Mouse (Mus musculus) neural tube, embryonic 11.5 days (tissue): ENCODE measurements around the gene Cachd1. TPM values are rescaled to one million over a fixed set of nuclear protein-coding genes. Genes with fewer than 3 reads are reported as not detected.

Experiments used
- ATAC-seq: fragments of 200-750 bp; cut with Nextera tagmentation; 2 replicates; pipeline ENCODE4 v1.8.0; 2017; ENCODE audit warnings: moderate number of reproducible peaks, mild to moderate bottlenecking, moderate TSS enrichment, moderate library complexity; ENCODE audit not compliant: insufficient read depth, low FRiP score, low TSS enrichment
- DNase-seq: peaks from one replicate; pipeline ENCODE4 v3.0.0-alpha.2; 2015; ENCODE audit warnings: low spot score
- H3K27ac ChIP-seq: fragments of 300-500 bp; sonication (generic); 2 replicates; pipeline ENCODE4 v1.5.1; 2014; ENCODE audit warnings: low read depth, mild to moderate bottlenecking, low read length
- H3K27me3 ChIP-seq: fragments of 300-500 bp; sonication (generic); 2 replicates; pipeline ENCODE4 v1.6.1; 2014; ENCODE audit warnings: mild to moderate bottlenecking, low read length, mixed read lengths; ENCODE audit not compliant: control insufficient read depth, insufficient read depth
- H3K36me3 ChIP-seq: fragments of 300-500 bp; sonication (generic); 2 replicates; pipeline ENCODE4 v1.6.1; 2014; ENCODE audit warnings: mild to moderate bottlenecking, low read length, moderate library complexity, mixed read lengths; ENCODE audit not compliant: control insufficient read depth, insufficient read depth
- H3K4me1 ChIP-seq: fragments of 300-500 bp; sonication (generic); 2 replicates; pipeline ENCODE4 v1.6.1; 2014; ENCODE audit warnings: low read length, mixed read lengths; ENCODE audit not compliant: control insufficient read depth, insufficient read depth
- H3K4me2 ChIP-seq: fragments of 300-500 bp; sonication (generic); 2 replicates; pipeline ENCODE4 v1.6.1; 2014; ENCODE audit warnings: low read depth, mild to moderate bottlenecking, moderate library complexity
- H3K4me3 ChIP-seq: fragments of 300-500 bp; sonication (generic); 2 replicates; pipeline ENCODE4 v1.5.1; 2014; ENCODE audit warnings: low read depth, low read length
- H3K9ac ChIP-seq: fragments of 300-500 bp; sonication (generic); 2 replicates; pipeline ENCODE4 v1.6.1; 2014; ENCODE audit warnings: mild to moderate bottlenecking, low read length
- H3K9me3 ChIP-seq: fragments of 300-500 bp; sonication (generic); 2 replicates; pipeline ENCODE4 v1.6.1; 2016; ENCODE audit warnings: low read length; ENCODE audit not compliant: control insufficient read depth
- WGBS: fragments of 180-500 bp; shearing (Covaris S2); extraction: QIAGEN DNeasy Blood & Tissue Kit; methylation state at CpG from one replicate; pipeline ENCODE4 v1.1.7; 2014; 5-methylcytosine and 5-hydroxymethylcytosine counted together
- polyA plus RNA-seq: library from polyadenylated mRNA; unstranded; fragments of >200 nt; fragmentation: Nextera tagmentation; extraction: Ambion mirVana; gene quantifications from 2 replicates; pipeline ENCODE4 v1.2.1, GENCODE M21; 2014

Cachd1 gene
- polyA plus RNA-seq, 1 experiment from 2014 or later, result 32.6 TPM

DNA sequence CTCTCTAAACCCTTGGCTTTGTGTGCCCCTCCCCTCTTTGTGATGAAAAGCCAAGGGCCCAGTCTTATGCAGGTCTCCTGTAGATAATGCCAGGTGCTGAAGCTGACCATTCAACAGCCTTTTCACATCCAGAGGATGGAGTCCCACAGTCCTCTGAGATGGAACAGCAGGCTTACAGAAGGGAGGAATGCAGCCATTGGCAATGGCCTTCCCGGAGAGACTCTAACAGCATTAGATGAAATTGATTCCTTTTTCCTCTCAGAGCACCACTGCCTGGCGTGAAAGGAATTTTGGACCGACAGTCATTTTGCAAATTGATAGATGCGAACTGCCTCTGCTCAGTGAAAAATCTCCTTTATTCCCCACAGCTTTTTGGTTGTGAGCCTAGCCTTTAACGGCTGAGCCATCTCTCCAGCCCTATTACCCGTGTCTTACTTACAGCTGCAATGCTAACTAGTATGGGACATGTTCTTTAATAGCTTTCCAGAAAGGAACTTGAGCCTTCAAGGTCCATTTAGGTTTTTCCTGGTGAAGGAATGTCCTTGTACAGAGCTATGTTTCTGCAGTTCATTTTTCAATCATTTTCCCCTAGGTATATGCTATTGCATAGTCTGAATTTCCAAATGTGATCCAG, 18.1 kb upstream of the Cachd1 start:
- no peak overlapping the region for H3K27ac ChIP-seq
- WGBS, result 79% methylated on average over 6 of the region's 6 CpGs
- H3K4me1 ChIP-seq, result no peaks in the 10 kb centered on the region
- ATAC-seq (no peak), DNase-seq (no peak)
- no peak overlapping the region for H3K9ac ChIP-seq
- H3K36me3 ChIP-seq, result no peaks in the 10 kb centered on the region
- no peaks in the 10 kb centered on the region for H3K27me3 ChIP-seq
- H3K9me3 ChIP-seq, result no peaks in the 10 kb centered on the region
- no peak overlapping the region for H3K4me2 ChIP-seq
- H3K4me3 ChIP-seq, result no peak overlapping the region

DNA sequence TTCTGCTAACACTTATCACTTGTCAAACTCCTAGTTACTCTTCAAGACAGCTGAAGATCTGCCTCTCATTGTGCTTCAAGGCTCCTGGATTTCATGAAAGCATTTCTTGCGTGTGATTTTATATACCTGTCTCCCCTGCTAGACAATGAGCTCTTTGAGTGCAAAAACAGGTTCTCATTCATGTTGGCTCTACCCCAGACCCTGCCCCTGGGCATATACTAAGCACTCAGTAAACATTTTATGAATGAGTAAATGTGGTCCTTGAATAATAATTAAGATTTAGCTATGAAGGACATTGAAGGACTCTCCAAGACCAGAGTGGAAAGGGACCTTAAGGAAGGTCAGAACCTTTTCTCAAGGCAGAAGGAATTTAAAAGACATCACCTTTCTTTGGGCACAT, 16.9 kb upstream of the Cachd1 start:
- no peaks in the 10 kb centered on the region for H3K27me3 ChIP-seq
- H3K4me3 ChIP-seq, result no peak overlapping the region
- no peaks in the 10 kb centered on the region for H3K9me3 ChIP-seq
- WGBS, result 89% methylated on average over 1 of the region's 1 CpGs
- H3K4me1 ChIP-seq, result no peaks in the 10 kb centered on the region
- no peak overlapping the region for H3K4me2 ChIP-seq
- no peak for ATAC-seq
- no peak overlapping the region for H3K9ac ChIP-seq
- no peak for DNase-seq
- H3K36me3 ChIP-seq, result no peaks in the 10 kb centered on the region
- no peak overlapping the region for H3K27ac ChIP-seq

DNA sequence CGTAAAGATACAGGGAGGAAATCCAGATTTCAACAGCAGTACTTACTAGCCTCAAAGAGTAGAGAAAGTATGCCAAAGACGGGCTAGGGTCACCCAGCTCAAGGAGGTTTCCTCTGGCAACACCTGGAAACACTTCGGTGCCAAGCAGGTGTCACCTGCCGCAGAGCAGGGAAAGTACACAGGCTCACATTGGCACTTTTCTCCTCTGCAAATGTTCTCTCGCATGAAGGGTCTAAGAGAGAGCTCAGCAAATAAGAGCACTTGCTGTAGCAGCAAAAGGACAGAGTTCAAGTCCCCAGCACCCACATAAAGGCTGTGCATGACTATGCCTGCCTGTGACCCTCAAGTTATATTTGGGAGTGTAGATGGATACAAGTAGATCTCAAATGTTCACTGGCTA, 16.1 kb upstream of the Cachd1 start:
- ATAC-seq (no peak), DNase-seq (no peak)
- Histone ChIP-seq H3K4me2 (no peak overlapping the region), H3K9me3 (no peaks in the 10 kb centered on the region), H3K27ac (no peak overlapping the region), H3K4me3 (no peak overlapping the region), H3K4me1 (no peaks in the 10 kb centered on the region), H3K36me3 (no peaks in the 10 kb centered on the region), H3K27me3 (no peaks in the 10 kb centered on the region), H3K9ac (no peak overlapping the region)
- 90% methylated on average over 5 of the region's 5 CpGs for WGBS

DNA sequence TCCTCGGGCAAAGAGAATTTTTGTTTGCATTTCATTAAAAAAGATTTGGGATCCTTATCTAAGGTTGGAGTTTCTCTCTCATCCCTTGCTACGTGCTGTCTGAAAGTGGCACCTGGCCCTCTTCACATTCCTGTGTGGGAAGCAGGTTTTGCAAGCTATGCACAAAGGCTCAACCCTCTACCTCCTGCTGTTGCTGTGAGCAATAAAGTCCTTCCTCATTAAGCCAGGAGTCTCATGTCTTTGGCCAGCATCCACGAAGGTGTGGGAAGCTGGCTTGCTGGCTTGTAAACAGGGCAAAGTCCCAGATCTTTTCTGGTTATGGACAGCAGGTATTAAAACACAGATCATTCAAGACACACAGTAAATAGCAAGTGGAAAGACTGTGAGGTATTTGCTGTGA, 7.9 kb upstream of the Cachd1 start:
- Histone ChIP-seq H3K27me3 (no peaks in the 10 kb centered on the region), H3K27ac (no peak overlapping the region), H3K9ac (no peak overlapping the region), H3K36me3 (no peaks in the 10 kb centered on the region), H3K4me2 (no peak overlapping the region), H3K9me3 (no peaks in the 10 kb centered on the region), H3K4me1 (no peaks in the 10 kb centered on the region), H3K4me3 (no peak overlapping the region)
- DNase-seq (no peak), ATAC-seq (no peak)
- 37% methylated on average over 3 of the region's 3 CpGs for WGBS

DNA sequence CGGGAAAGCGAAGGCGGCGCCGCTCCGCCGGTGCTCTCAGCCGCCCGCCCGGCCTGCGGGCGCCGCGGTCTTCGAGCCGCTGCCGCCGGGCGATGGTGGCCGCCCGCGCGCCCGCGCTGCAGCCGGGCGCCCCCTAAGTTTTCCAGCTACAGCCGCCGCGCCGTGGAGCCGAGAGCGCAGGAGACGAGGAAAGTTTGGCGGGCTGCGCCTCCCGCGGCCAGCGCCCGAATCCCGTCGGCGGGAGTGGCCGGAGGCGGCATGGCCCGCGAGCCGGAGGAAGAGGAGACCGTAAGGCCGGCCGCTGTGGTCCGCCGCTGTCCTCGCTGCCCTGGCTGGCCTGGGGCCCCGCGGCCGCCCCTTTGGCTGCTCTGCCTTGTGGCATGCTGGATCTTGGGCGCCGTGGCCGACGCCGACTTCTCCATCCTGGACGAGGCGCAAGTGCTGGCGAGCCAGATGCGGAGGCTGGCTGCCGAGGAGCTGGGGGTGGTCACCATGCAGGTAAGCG, 448 bp downstream of the Cachd1 start:
- H3K9me3 ChIP-seq, result no peaks in the 10 kb centered on the region
- 0% methylated on average over 47 of the region's 68 CpGs for WGBS
- peak overlapping the region; percentile 48 for H3K4me2 ChIP-seq
- H3K27me3 ChIP-seq, result no peaks in the 10 kb centered on the region
- no peaks in the 10 kb centered on the region for H3K36me3 ChIP-seq
- peak overlapping the region; percentile 96 for H3K27ac ChIP-seq
- DNase-seq, result peak; percentile 75
- peak; percentile 46 for ATAC-seq
- peak overlapping the region; percentile 96 for H3K4me3 ChIP-seq
- H3K9ac ChIP-seq, result peak overlapping the region; percentile 97
- H3K4me1 ChIP-seq, result peaks cover 17% of the 10 kb centered on the region

DNA sequence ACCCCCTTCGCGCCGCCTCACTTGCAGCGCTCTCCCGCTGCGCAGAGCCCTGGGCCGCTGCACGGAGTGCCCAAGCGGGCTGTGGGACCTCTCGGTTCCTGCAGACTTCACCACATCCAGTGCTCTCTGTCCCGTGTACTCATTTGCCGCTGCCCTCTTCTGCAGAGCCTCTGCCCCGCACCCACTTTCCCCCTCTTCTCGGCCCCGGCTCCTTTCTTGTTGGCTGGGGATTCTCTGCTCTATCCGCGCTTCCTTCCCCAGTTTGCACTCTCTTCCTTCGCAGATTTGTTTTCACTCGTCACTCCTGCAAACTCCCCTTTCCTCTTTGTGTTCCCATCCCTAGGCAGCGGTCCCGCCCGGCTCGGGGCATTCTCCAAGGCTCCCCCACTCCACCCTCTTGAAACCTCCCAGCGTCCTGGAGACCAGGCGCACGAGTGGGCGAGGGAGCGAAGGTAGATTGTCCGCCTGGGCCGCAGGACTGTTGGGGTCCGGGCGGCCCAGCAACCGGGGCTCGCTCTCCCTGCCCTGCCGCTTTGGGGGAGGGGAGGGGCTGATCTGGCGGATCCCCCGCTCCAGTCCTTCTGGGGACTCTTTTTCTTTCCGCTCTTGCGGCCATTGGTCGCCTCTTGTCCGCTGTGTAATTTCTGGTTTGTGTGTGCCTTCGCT, 1.0 kb downstream of the Cachd1 start:
- WGBS, result under 1% methylated on average over 41 of the region's 42 CpGs
- Histone ChIP-seq H3K4me3 (peak overlapping the region; percentile 96), H3K4me1 (peaks cover 17% of the 10 kb centered on the region), H3K27ac (peak overlapping the region; percentile 96), H3K9ac (peak overlapping the region; percentile 97), H3K9me3 (no peaks in the 10 kb centered on the region), H3K4me2 (peak overlapping the region; percentile 48), H3K27me3 (no peaks in the 10 kb centered on the region), H3K36me3 (no peaks in the 10 kb centered on the region)
- ATAC-seq (peak; percentile 36), DNase-seq (peak; percentile 72)

DNA sequence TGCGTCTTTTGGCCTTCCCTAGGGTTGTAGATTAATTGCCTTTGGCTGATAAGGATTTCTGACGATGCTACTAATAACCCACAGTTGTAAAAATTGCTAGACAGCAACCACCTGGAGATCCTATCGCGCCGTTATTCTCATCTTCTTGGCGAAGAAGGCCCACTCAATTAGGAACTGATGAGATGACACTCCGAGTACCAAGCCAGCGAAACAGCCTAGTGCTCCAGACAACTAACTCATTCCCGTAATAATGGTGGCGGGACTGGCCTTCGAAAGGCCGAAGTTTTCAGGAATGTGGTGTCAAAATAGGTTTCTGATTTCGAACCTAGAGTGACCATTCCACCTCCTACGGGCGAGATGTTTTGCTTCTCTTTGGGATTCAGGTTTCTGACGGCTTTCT, 1.6 kb downstream of the Cachd1 start:
- DNase-seq (peak; percentile 40), ATAC-seq (no peak)
- Histone ChIP-seq H3K4me1 (peaks cover 17% of the 10 kb centered on the region), H3K9ac (peak overlapping the region; percentile 97), H3K9me3 (no peaks in the 10 kb centered on the region), H3K4me2 (peak overlapping the region; percentile 48), H3K36me3 (no peaks in the 10 kb centered on the region), H3K4me3 (peak overlapping the region; percentile 96), H3K27me3 (no peaks in the 10 kb centered on the region), H3K27ac (peak overlapping the region; percentile 96)
- WGBS, result under 1% methylated on average over 16 of the region's 16 CpGs

DNA sequence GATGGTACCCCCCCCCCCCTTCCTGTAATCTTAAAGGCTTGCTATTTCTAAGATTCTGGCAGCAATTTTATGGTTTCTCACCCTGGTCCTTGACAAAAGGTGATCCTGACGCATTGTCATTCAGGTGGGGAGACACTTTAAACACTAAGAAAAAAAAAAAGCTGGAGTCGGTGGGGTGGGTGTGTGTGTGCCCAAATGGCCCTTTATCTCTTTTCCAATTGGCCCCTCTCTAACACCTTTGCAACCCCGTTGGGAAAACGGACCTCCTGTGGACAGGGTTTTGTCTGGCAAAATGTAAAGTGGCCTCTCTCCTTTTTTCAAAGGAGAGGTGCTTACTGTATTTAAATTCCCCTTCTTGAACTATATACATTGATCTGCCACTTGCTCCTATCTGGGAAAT, 2.5 kb downstream of the Cachd1 start:
- Histone ChIP-seq H3K4me3 (peak overlapping the region; percentile 96), H3K9ac (peak overlapping the region; percentile 97), H3K27ac (no peak overlapping the region), H3K4me1 (peaks cover 17% of the 10 kb centered on the region), H3K27me3 (no peaks in the 10 kb centered on the region), H3K4me2 (peak overlapping the region; percentile 48), H3K9me3 (no peaks in the 10 kb centered on the region), H3K36me3 (no peaks in the 10 kb centered on the region)
- 5% methylated on average over 4 of the region's 4 CpGs for WGBS
- no peak for ATAC-seq
- DNase-seq, result no peak

DNA sequence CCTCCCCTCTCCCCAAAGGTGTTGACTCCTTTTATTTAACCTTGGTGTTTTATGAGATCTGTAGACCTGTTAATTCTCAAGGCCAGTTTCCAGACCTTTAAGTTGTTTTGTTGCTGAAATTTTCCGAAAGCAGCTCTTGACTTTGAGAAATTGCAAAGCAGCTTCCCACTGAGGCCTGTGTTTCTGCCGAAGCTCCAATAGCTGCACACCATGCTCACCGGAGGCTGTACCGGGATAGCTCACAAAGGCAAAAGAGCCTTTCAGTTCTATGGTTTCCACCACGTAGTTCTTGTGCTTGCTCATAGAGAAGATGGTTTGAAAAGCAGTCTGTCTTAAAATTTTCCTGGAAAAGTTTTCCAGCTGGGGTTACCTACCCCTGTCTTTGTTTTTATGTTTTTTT, 3.2 kb downstream of the Cachd1 start:
- WGBS, result 8% methylated on average over 5 of the region's 5 CpGs
- Histone ChIP-seq H3K27ac (no peak overlapping the region), H3K4me2 (peak overlapping the region; percentile 48), H3K4me3 (peak overlapping the region; percentile 96), H3K27me3 (no peaks in the 10 kb centered on the region), H3K9me3 (no peaks in the 10 kb centered on the region), H3K4me1 (peaks cover 17% of the 10 kb centered on the region), H3K9ac (no peak overlapping the region), H3K36me3 (no peaks in the 10 kb centered on the region)
- no peak for ATAC-seq
- no peak for DNase-seq
